Mouse (Mus musculus) cerebellum, adult 2 months (tissue): ENCODE measurements at regions not wholly inside any gene's neighbourhood (a gene's known extent, or its start where the extent isn't known, plus 50 kb on each side); places are given as distances from the start of the nearest gene placed in this dataset.

Experiments used
- CTCF ChIP-seq: fragments of 200-500 bp; IDR thresholded peaks from 2 replicates; pipeline ENCODE4 v1.5.1; 2011; ENCODE audit warnings: low read depth, mild to moderate bottlenecking, control low read depth, low read length, moderate library complexity, borderline replicate concordance; ENCODE audit not compliant: insufficient read depth
- POLR2A ChIP-seq: fragments of 200-500 bp; IDR thresholded peaks from 2 replicates; pipeline ENCODE4 v1.6.1; 2011; ENCODE audit warnings: low read length, control low read depth, borderline replicate concordance; ENCODE audit not compliant: insufficient read depth

GRCm38 (mm10) chr3:144378524-144379225 lies 173.7 kb upstream of the Lmo4 start:
- no peak for TF ChIP-seq CTCF
- TF ChIP-seq POLR2A, result no peak
